Mouse (Mus musculus) embryonic fibroblast, embryonic 13.5 days (primary cell): Measurements from ENCODE around the gene Ttll1.

Experiments
- CTCF ChIP-seq: IDR thresholded peaks from 2 replicates; pipeline ENCODE4 v1.5.1; 2011; ENCODE audit warnings: mild to moderate bottlenecking, control low read depth, low read length, moderate library complexity, borderline replicate concordance; ENCODE audit not compliant: insufficient read depth
- POLR2A ChIP-seq: IDR thresholded peaks from 2 replicates; pipeline ENCODE4 v1.6.1; 2011; ENCODE audit warnings: low read depth, mild to moderate bottlenecking, control low read depth, low read length, moderate library complexity

GRCm38 (mm10) chr15:83484311-83484710 is 26.4 kb downstream of the Ttll1 start:
- TF ChIP-seq CTCF (no peak), POLR2A (no peak)
